Mouse (Mus musculus) ES-Bruce4 (cell line): Measurements from ENCODE around the gene Trim17. TPM values are rescaled to one million over a fixed set of nuclear protein-coding genes. Genes with fewer than 3 reads are reported as not detected.

Source experiments
- H3K27ac ChIP-seq: 2 replicates; pipeline ENCODE4 v1.5.1; 2012; ENCODE audit warnings: low read length, inconsistent platforms; ENCODE audit not compliant: insufficient read depth
- H3K27me3 ChIP-seq: 2 replicates; pipeline ENCODE4 v1.6.1; 2012; ENCODE audit warnings: mild to moderate bottlenecking, low read length, inconsistent platforms; ENCODE audit not compliant: control insufficient read depth, poor library complexity, insufficient read depth, severe bottlenecking
- H3K36me3 ChIP-seq: 2 replicates; pipeline ENCODE4 v1.6.1; 2012; ENCODE audit warnings: inconsistent platforms, mild to moderate bottlenecking, low read length, moderate library complexity; ENCODE audit not compliant: control insufficient read depth, poor library complexity, insufficient read depth, severe bottlenecking
- H3K4me1 ChIP-seq: one replicate; pipeline ENCODE4 v1.8.1; 2011; ENCODE audit warnings: low read length; ENCODE audit not compliant: control insufficient read depth, insufficient read depth
- H3K4me3 ChIP-seq: 2 replicates; pipeline ENCODE4 v1.5.1; 2011; ENCODE audit warnings: low read depth, mild to moderate bottlenecking, low read length
- H3K9ac ChIP-seq: 2 replicates; pipeline ENCODE4 v1.6.1; 2012; ENCODE audit warnings: low read depth, mild to moderate bottlenecking, inconsistent platforms; ENCODE audit not compliant: poor library complexity, severe bottlenecking
- H3K9me3 ChIP-seq: replicated peaks from 2 replicates; pipeline ENCODE4 v1.6.1; 2012; ENCODE audit warnings: mild to moderate bottlenecking, low read length, inconsistent platforms; ENCODE audit not compliant: control insufficient read depth, poor library complexity, insufficient read depth, severe bottlenecking
- CTCF ChIP-seq: IDR thresholded peaks from one replicate; pipeline ENCODE4 v1.8.1; 2011; ENCODE audit warnings: low read depth, low read length
- EP300 ChIP-seq: IDR thresholded peaks from 2 replicates; pipeline ENCODE4 v1.6.1; 2011; ENCODE audit warnings: low read depth, low read length; ENCODE audit not compliant: insufficient read depth
- POLR2A ChIP-seq: IDR thresholded peaks from one replicate; pipeline ENCODE4 v1.8.1; 2011; ENCODE audit warnings: low read length; ENCODE audit not compliant: insufficient read depth
- polyA plus RNA-seq: library from polyadenylated mRNA; stranded (reverse); fragments of >200 nt; gene quantifications from 2 replicates; pipeline ENCODE4 v1.2.4, GENCODE M21; 2011; ENCODE audit warnings: low read depth; ENCODE audit not compliant: missing spikeins, insufficient read depth, insufficient read length

The Trim17 gene
- polyA plus RNA-seq, 1 experiment: not detected

GRCm38 (mm10) chr11:58917745-58918366, 36.6 kb upstream of the Trim17 start, which contains the start of gene Btnl10:
Gene Btnl10 (plus strand): TSS chr11:58917908.
- H3K27me3 ChIP-seq: no peaks in the 10 kb centered on the region
- H3K27ac ChIP-seq: no peak within 1 kb of the TSS
- TF ChIP-seq EP300 (no peak), CTCF (no peak), POLR2A (no peak)
- no peaks in the 10 kb centered on the region for H3K9me3 ChIP-seq
- H3K9ac ChIP-seq: no peak within 1 kb of the TSS
- H3K4me3 ChIP-seq: no peak within 1 kb of the TSS
- no peaks in the 10 kb centered on the region for H3K36me3 ChIP-seq
- H3K4me1 ChIP-seq: no peaks in the 10 kb centered on the region

- Histone ChIP-seq H3K4me3 (no peak overlapping the region), H3K27ac (no peak overlapping the region), H3K4me1 (no peaks in the 10 kb centered on the region), H3K9ac (no peak overlapping the region), H3K27me3 (no peaks in the 10 kb centered on the region), H3K9me3 (no peaks in the 10 kb centered on the region), H3K36me3 (no peaks in the 10 kb centered on the region)
- TF ChIP-seq EP300 (no peak), CTCF (no peak), POLR2A (no peak)
Observed at GRCm38 (mm10) chr11:58918759-58919158, 35.7 kb upstream of the Trim17 start.

- no peaks in the 10 kb centered on the region for H3K4me1 ChIP-seq
- H3K9ac ChIP-seq: no peak overlapping the region
- H3K36me3 ChIP-seq: no peaks in the 10 kb centered on the region
- no peaks in the 10 kb centered on the region for H3K27me3 ChIP-seq
- H3K9me3 ChIP-seq: no peaks in the 10 kb centered on the region
- no peak overlapping the region for H3K27ac ChIP-seq
- H3K4me3 ChIP-seq: no peak overlapping the region
- TF ChIP-seq EP300 (no peak), CTCF (no peak), POLR2A (no peak)
Observed at GRCm38 (mm10) chr11:58922420-58922819, 32.1 kb upstream of the Trim17 start.

- no peaks in the 10 kb centered on the region for H3K9me3 ChIP-seq
- TF ChIP-seq CTCF (no peak), POLR2A (no peak), EP300 (no peak)
Observed at GRCm38 (mm10) chr11:58926651-58927050, 27.8 kb upstream of the Trim17 start.

GRCm38 (mm10) chr11:58927053-58927452, 27.4 kb upstream of the Trim17 start:
- H3K4me3 ChIP-seq: no peak overlapping the region
- TF ChIP-seq CTCF (no peak), EP300 (no peak), POLR2A (no peak)
- no peak overlapping the region for H3K9ac ChIP-seq
- H3K36me3 ChIP-seq: 0 out of 2 replicates have a peak, but pooled peaks cover 2% of the 10 kb centered on the region
- H3K9me3 ChIP-seq: no peaks in the 10 kb centered on the region
- peaks cover 2% of the 10 kb centered on the region for H3K4me1 ChIP-seq
- no peaks in the 10 kb centered on the region for H3K27me3 ChIP-seq
- H3K27ac ChIP-seq: no peak overlapping the region

More at GRCm38 (mm10) chr11:58926651-58927050, 27.8 kb upstream of the Trim17 start:
- H3K4me1 ChIP-seq: peaks cover 2% of the 10 kb centered on the region
- H3K9ac ChIP-seq: no peak overlapping the region
- no peak overlapping the region for H3K4me3 ChIP-seq
- H3K36me3 ChIP-seq: no peaks in the 10 kb centered on the region
- H3K27ac ChIP-seq: no peak overlapping the region
- H3K27me3 ChIP-seq: no peaks in the 10 kb centered on the region

DNA sequence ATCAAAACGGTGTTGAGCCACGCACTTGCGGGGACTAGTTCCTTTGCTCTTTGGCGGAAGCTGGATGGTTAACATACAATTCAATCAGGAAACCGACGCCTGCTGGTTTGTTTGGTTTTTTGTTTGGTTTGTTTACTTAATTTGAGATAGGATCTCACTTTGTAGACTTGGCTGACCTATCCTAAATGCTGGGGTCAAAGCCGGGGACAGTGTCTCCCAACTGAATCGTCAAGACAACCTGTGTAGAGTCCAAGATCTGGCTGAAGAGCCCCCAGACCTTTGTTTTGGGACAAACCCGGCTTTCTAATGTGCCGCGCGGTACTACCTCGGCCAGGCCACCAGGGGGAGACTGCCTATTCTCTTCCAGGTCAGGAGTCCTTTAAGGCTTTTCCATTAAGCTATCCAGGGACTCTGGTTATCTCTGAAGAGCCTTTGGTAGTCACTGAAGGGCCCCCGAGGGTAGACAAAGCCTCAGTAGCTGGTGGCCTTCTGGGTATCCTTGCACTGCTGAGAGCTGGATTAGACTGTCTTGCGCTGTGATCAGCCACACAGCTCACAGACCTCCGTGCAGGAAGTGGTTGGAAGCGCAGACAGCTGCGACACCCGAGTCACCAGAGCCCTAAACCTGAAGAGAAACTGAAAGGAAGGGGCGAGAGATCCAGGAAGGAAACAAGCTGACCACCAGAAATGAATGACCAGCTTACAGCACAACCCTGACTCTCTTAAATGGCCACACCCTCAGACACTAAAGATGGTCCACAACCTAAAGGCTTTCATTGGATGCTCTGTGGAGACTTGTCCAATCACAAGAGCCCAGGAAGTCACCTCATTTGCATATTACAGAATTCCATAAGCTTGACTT, 26.5 kb upstream of the Trim17 start:
- 0 out of 2 replicates have a peak, but pooled peaks cover 6% of the 10 kb centered on the region for H3K36me3 ChIP-seq
- peaks cover 2% of the 10 kb centered on the region for H3K4me1 ChIP-seq
- no peaks in the 10 kb centered on the region for H3K27me3 ChIP-seq
- no peak overlapping the region for H3K4me3 ChIP-seq
- no peak overlapping the region for H3K27ac ChIP-seq
- no peaks in the 10 kb centered on the region for H3K9me3 ChIP-seq
- TF ChIP-seq CTCF: peak; percentile 73
- TF ChIP-seq EP300: no peak
- H3K9ac ChIP-seq: no peak overlapping the region
